13 mouse cellular contexts compared by ENCODE assay signal in genomic region chr11:100870256-100870967, GRCm38 (mm10). TPM values are rescaled to one million over a fixed set of nuclear protein-coding genes. Genes with fewer than 3 reads are reported as not detected.
DNase-seq lines count a peak whose midpoint lies in the region; ATAC-seq and TF ChIP-seq lines count a peak whose summit lies in the region.
"Had no signal": no experiment of that assay in that cellular context is flagged by ENCODE, and none has a peak within 500 bp of the region (broad histone marks: within the 10 kb centered on the region; RNA-seq: fewer than 3 reads in every experiment).

No protein-coding gene starts in this region.

- intact Hi-C loops in gastrocnemius, adult 2 months (cut with DNase I) = no loop called here
- intact Hi-C loops in gastrocnemius, postnatal 14 days (cut with DNase I; ENCODE audit: low total_unique reads) = no loop called here

- no peaks in the 10 kb centered on the region for H3K27me3 ChIP-seq in heart, embryonic 12.5 days (replicated peaks)
- H3K27me3 ChIP-seq: heart, embryonic 15.5 days; intestine, embryonic 15.5 days; limb, embryonic 13.5 days had no signal

- no peak overlapping the region for H3K4me3 ChIP-seq in gastrocnemius, adult 2 months
- H3K4me3 ChIP-seq in heart, embryonic 12.5 days = no peak overlapping the region
- H3K4me3 ChIP-seq: heart, embryonic 15.5 days; intestine, embryonic 15.5 days; limb, embryonic 13.5 days had no signal

- H3K4me1 ChIP-seq in heart, embryonic 12.5 days (replicated peaks) = no peaks in the 10 kb centered on the region
- H3K4me1 ChIP-seq: intestine, embryonic 15.5 days; limb, embryonic 13.5 days had no signal

- no peak overlapping the region for H3K9ac ChIP-seq in heart, embryonic 12.5 days
- H3K9ac ChIP-seq: heart, embryonic 15.5 days; intestine, embryonic 15.5 days; limb, embryonic 13.5 days had no signal

- H3K36me3 ChIP-seq in heart, embryonic 12.5 days = no peaks in the 10 kb centered on the region; the same call in 1 of the 2 replicates
- H3K36me3 ChIP-seq: heart, embryonic 15.5 days; intestine, embryonic 15.5 days; limb, embryonic 13.5 days had no signal

- no peak for TF ChIP-seq CTCF in gastrocnemius, adult 2 months (IDR thresholded peaks at IDR 0.05)

- 0 out of 2 replicates have a peak overlapping the region, but pooled peaks have one; percentile 16 for H3K27ac ChIP-seq in gastrocnemius, adult 2 months
- H3K27ac ChIP-seq in heart, embryonic 12.5 days (ENCODE audit: poor library complexity, severe bottlenecking) = no peak overlapping the region
- H3K27ac ChIP-seq: heart, embryonic 15.5 days; intestine, embryonic 15.5 days; limb, embryonic 13.5 days had no signal

- no peaks in the 10 kb centered on the region for H3K9me3 ChIP-seq in heart, embryonic 12.5 days (replicated peaks)
- H3K9me3 ChIP-seq: heart, embryonic 15.5 days; intestine, embryonic 15.5 days; limb, embryonic 13.5 days had no signal

- H3K4me2 ChIP-seq in heart, embryonic 12.5 days = no peak overlapping the region
- H3K4me2 ChIP-seq: heart, embryonic 15.5 days; intestine, embryonic 15.5 days; limb, embryonic 13.5 days had no signal

- 72% methylated on average over 10 of the region's 10 CpGs for WGBS in heart, embryonic 12.5 days

- no peak for DNase-seq in gastrocnemius, adult 2 months
- DNase-seq in gastrocnemius, postnatal 14 days = no peak
- DNase-seq in ovary, postnatal 36 days (ENCODE audit: low spot score) = peak; percentile 74
- no peak for DNase-seq in ovary, postnatal 14 days (ENCODE audit: low spot score)
- DNase-seq in kidney, adult 9 months = peak; percentile 77
- DNase-seq in right cerebral cortex, postnatal 25 days = peak; percentile 11
- DNase-seq in embryo, embryonic 10 days (ENCODE audit: low spot score) = no peak
- DNase-seq: lung, postnatal 4 days; retina, postnatal 1 day had no signal

- no peak for ATAC-seq in heart, embryonic 12.5 days (ENCODE audit: insufficient number of reproducible peaks, low FRiP score)
- ATAC-seq: intestine, embryonic 15.5 days had no signal

RNA-seq across cellular contexts. Expression of gene Stat5a, which starts 11.3 kb away (rescaled TPM):
- 10 to 100 TPM; 11.7 to 15.8 TPM for total RNA-seq in gastrocnemius, adult 2 months (2021)
- 10 to 100 TPM; 17.9 to 21.5 TPM for total RNA-seq in gastrocnemius, postnatal 14 days (2021)
- polyA plus RNA-seq in heart, embryonic 12.5 days (2016; fragmentation: Nextera tagmentation; extraction: Ambion mirVana) = 6.6 and 8.3 TPM in 2 replicates

RNA-seq across cellular contexts. Expression of gene Stat5b, which starts 19.9 kb away (rescaled TPM):
- 100 to 1,000 TPM; 139 to 145 TPM for total RNA-seq in gastrocnemius, adult 2 months (2021)
- total RNA-seq in gastrocnemius, postnatal 14 days (2021) = 100 to 1,000 TPM in 1 of 2 experiments, 10 to 100 TPM in 1; 100.0 to 110 TPM
- polyA plus RNA-seq in heart, embryonic 12.5 days (2016; fragmentation: Nextera tagmentation; extraction: Ambion mirVana) = 35.0 and 35.3 TPM in 2 replicates

Comparison
In these comparisons a context has a peak if more than half of its experiments do, and no peak if none do; other contexts are left out.
1. DNase-seq: peak in ovary, postnatal 36 days (single experiment), kidney, adult 9 months (single experiment) and right cerebral cortex, postnatal 25 days (single experiment); none in gastrocnemius, adult 2 months (single experiment), gastrocnemius, postnatal 14 days (single experiment), ovary, postnatal 14 days (single experiment) and embryo, embryonic 10 days (single experiment).